8 mouse cellular contexts compared by ENCODE assay signal in genomic region chr11:48801831-48802772, GRCm38 (mm10). TPM values are rescaled to one million over a fixed set of nuclear protein-coding genes. Genes with fewer than 3 reads are reported as not detected.
DNase-seq lines count a peak whose midpoint lies in the region; ATAC-seq and TF ChIP-seq lines count a peak whose summit lies in the region.

No protein-coding gene starts in this region.

- peaks cover 11% of the 10 kb centered on the region; the same call in 1 of the 2 replicates for H3K4me1 ChIP-seq in cerebellum, adult 2 months (ENCODE audit: control insufficient read depth, insufficient read depth, low read length)
- H3K4me1 ChIP-seq in neural tube, embryonic 11.5 days (ENCODE audit: control insufficient read depth, insufficient read depth, low read length), result peaks cover 15% of the 10 kb centered on the region
- peaks cover 34% of the 10 kb centered on the region for H3K4me1 ChIP-seq in limb, embryonic 15.5 days
- peaks cover 13% of the 10 kb centered on the region for H3K4me1 ChIP-seq in stomach, embryonic 16.5 days (ENCODE audit: control insufficient read depth, insufficient read depth, low read length)

- H3K36me3 ChIP-seq in neural tube, embryonic 11.5 days (ENCODE audit: control insufficient read depth, insufficient read depth, low read length), result peaks cover 21% of the 10 kb centered on the region
- H3K36me3 ChIP-seq in limb, embryonic 15.5 days, result peaks cover 59% of the 10 kb centered on the region
- peaks cover 37% of the 10 kb centered on the region for H3K36me3 ChIP-seq in stomach, embryonic 16.5 days (ENCODE audit: control insufficient read depth, insufficient read depth, low read length)

- ATAC-seq in neural tube, embryonic 11.5 days (ENCODE audit: insufficient read depth, low FRiP score, low TSS enrichment), result no peak
- ATAC-seq in limb, embryonic 15.5 days (ENCODE audit: insufficient number of reproducible peaks, low FRiP score, low TSS enrichment, low read depth), result no peak
- ATAC-seq in stomach, embryonic 16.5 days (ENCODE audit: insufficient read depth, low FRiP score), result no peak

- H3K9me3 ChIP-seq in neural tube, embryonic 11.5 days (ENCODE audit: control insufficient read depth, low read length), result no peaks in the 10 kb centered on the region
- H3K9me3 ChIP-seq in limb, embryonic 15.5 days, result no peaks in the 10 kb centered on the region
- no peaks in the 10 kb centered on the region for H3K9me3 ChIP-seq in stomach, embryonic 16.5 days (replicated peaks; ENCODE audit: control insufficient read depth, low read length)

- H3K4me3 ChIP-seq in cerebellum, adult 2 months (replicated peaks; ENCODE audit: insufficient read depth, low read depth, low read length), result peak overlapping the region; percentile 17
- H3K4me3 ChIP-seq in neural tube, embryonic 11.5 days (ENCODE audit: low read depth, low read length), result peak overlapping the region; percentile 86
- peak overlapping the region; percentile 60 for H3K4me3 ChIP-seq in limb, embryonic 15.5 days
- peak overlapping the region; percentile 91 for H3K4me3 ChIP-seq in stomach, embryonic 16.5 days (replicated peaks; ENCODE audit: low read length)

- no peak for DNase-seq in cerebellum, adult 2 months
- no peak for DNase-seq in cerebellum, postnatal 14 days
- no peak for DNase-seq in neural tube, embryonic 11.5 days (ENCODE audit: low spot score)
- DNase-seq in neural tube, embryonic 10.5 days (ENCODE audit: extremely low spot score, low spot score), result no peak
- no peak for DNase-seq in ovary, adult 18-20 months (ENCODE audit: low spot score)
- DNase-seq in kidney, adult 9 months, result no peak

- H3K27ac ChIP-seq in cerebellum, adult 2 months (ENCODE audit: insufficient read depth, low read length), result no peak overlapping the region
- no peak overlapping the region for H3K27ac ChIP-seq in neural tube, embryonic 11.5 days (ENCODE audit: low read depth, low read length)
- no peak overlapping the region for H3K27ac ChIP-seq in limb, embryonic 15.5 days
- no peak overlapping the region for H3K27ac ChIP-seq in stomach, embryonic 16.5 days (ENCODE audit: low read length)

- no peak for TF ChIP-seq CTCF in cerebellum, adult 2 months (IDR thresholded peaks at IDR 0.05; ENCODE audit: borderline replicate concordance, insufficient read depth, low read depth, low read length)

- no peaks in the 10 kb centered on the region for H3K27me3 ChIP-seq in cerebellum, adult 2 months (ENCODE audit: control insufficient read depth, insufficient read depth, low read length)
- no peaks in the 10 kb centered on the region for H3K27me3 ChIP-seq in neural tube, embryonic 11.5 days (ENCODE audit: control insufficient read depth, insufficient read depth, low read length)
- no peaks in the 10 kb centered on the region for H3K27me3 ChIP-seq in limb, embryonic 15.5 days
- no peaks in the 10 kb centered on the region for H3K27me3 ChIP-seq in stomach, embryonic 16.5 days (ENCODE audit: control insufficient read depth, insufficient read depth, low read length)

- no peak for TF ChIP-seq POLR2A in cerebellum, adult 2 months (IDR thresholded peaks at IDR 0.05; ENCODE audit: borderline replicate concordance, insufficient read depth, low read length)

- peak overlapping the region; percentile 81 for H3K4me2 ChIP-seq in neural tube, embryonic 11.5 days (ENCODE audit: low read depth)
- peak overlapping the region; percentile 74 for H3K4me2 ChIP-seq in limb, embryonic 15.5 days
- H3K4me2 ChIP-seq in stomach, embryonic 16.5 days (ENCODE audit: low read depth, low read length), result peak overlapping the region; percentile 97

- H3K9ac ChIP-seq in neural tube, embryonic 11.5 days (ENCODE audit: low read length), result peak overlapping the region; percentile 92
- H3K9ac ChIP-seq in limb, embryonic 15.5 days, result peak overlapping the region; percentile 87
- peak overlapping the region; percentile 96 for H3K9ac ChIP-seq in stomach, embryonic 16.5 days (ENCODE audit: low read length)

- WGBS in cerebellum, adult 2 months, result 68% methylated on average over 17 of the region's 17 CpGs
- 84% methylated on average over 17 of the region's 17 CpGs for WGBS in neural tube, embryonic 11.5 days
- WGBS in limb, embryonic 15.5 days, result 69% methylated on average over 17 of the region's 17 CpGs
- 67% methylated on average over 17 of the region's 17 CpGs for WGBS in stomach, embryonic 16.5 days

RNA-seq across cellular contexts. Expression of gene Rack1, which starts 2.0 kb away (rescaled TPM):
- polyA plus RNA-seq in cerebellum, adult 2 months (2012; rRNA removed), result 426 and 432 TPM in 2 replicates
- 652 and 656 TPM in 2 replicates for polyA plus RNA-seq in neural tube, embryonic 11.5 days (2014; fragmentation: Nextera tagmentation; extraction: Ambion mirVana)
- 646 and 717 TPM in 2 replicates for polyA plus RNA-seq in limb, embryonic 15.5 days (2015; fragmentation: Nextera tagmentation; extraction: Ambion mirVana)
- 634 and 687 TPM in 2 replicates for polyA plus RNA-seq in stomach, embryonic 16.5 days (2015; fragmentation: Nextera tagmentation; extraction: Ambion mirVana)

RNA-seq across cellular contexts. Expression of gene Trim41, which starts 15.1 kb away (rescaled TPM):
- polyA plus RNA-seq in cerebellum, adult 2 months (2012; rRNA removed), result 42.3 and 45.0 TPM in 2 replicates
- polyA plus RNA-seq in neural tube, embryonic 11.5 days (2014; fragmentation: Nextera tagmentation; extraction: Ambion mirVana), result 3.6 and 4.2 TPM in 2 replicates
- 5.6 and 7.8 TPM in 2 replicates for polyA plus RNA-seq in limb, embryonic 15.5 days (2015; fragmentation: Nextera tagmentation; extraction: Ambion mirVana)
- 4.6 and 5.7 TPM in 2 replicates for polyA plus RNA-seq in stomach, embryonic 16.5 days (2015; fragmentation: Nextera tagmentation; extraction: Ambion mirVana)

RNA-seq across cellular contexts. Expression of gene Trim7, which starts 23.8 kb away (rescaled TPM):
- polyA plus RNA-seq in cerebellum, adult 2 months (2012; rRNA removed), result 4.2 and 4.7 TPM in 2 replicates
- polyA plus RNA-seq in neural tube, embryonic 11.5 days (2014; fragmentation: Nextera tagmentation; extraction: Ambion mirVana), result 0.51 and 0.97 TPM in 2 replicates
- polyA plus RNA-seq in limb, embryonic 15.5 days (2015; fragmentation: Nextera tagmentation; extraction: Ambion mirVana), result 2.0 and 2.8 TPM in 2 replicates
- 1.7 and 2.6 TPM in 2 replicates for polyA plus RNA-seq in stomach, embryonic 16.5 days (2015; fragmentation: Nextera tagmentation; extraction: Ambion mirVana)

RNA-seq across cellular contexts. Expression of gene Gm12184, which starts 24.4 kb away (rescaled TPM):
- 30.1 and 34.0 TPM in 2 replicates for polyA plus RNA-seq in cerebellum, adult 2 months (2012; rRNA removed)
- 10.9 and 18.2 TPM in 2 replicates for polyA plus RNA-seq in neural tube, embryonic 11.5 days (2014; fragmentation: Nextera tagmentation; extraction: Ambion mirVana)
- 2.0 and 3.0 TPM in 2 replicates for polyA plus RNA-seq in limb, embryonic 15.5 days (2015; fragmentation: Nextera tagmentation; extraction: Ambion mirVana)
- polyA plus RNA-seq in stomach, embryonic 16.5 days (2015; fragmentation: Nextera tagmentation; extraction: Ambion mirVana), result 0.98 and 1.5 TPM in 2 replicates

Comparison
In these comparisons a context has a peak if more than half of its experiments do, and no peak if none do; other contexts are left out.
1. H3K4me3 ChIP-seq: peak in every context shown above with its lines; median percentile 91 in stomach, embryonic 16.5 days; 86 in neural tube, embryonic 11.5 days; 60 in limb, embryonic 15.5 days; 17 in cerebellum, adult 2 months.